Mouse (Mus musculus): ENCODE measurements around the gene Amfr.

Gene Amfr

DNA sequence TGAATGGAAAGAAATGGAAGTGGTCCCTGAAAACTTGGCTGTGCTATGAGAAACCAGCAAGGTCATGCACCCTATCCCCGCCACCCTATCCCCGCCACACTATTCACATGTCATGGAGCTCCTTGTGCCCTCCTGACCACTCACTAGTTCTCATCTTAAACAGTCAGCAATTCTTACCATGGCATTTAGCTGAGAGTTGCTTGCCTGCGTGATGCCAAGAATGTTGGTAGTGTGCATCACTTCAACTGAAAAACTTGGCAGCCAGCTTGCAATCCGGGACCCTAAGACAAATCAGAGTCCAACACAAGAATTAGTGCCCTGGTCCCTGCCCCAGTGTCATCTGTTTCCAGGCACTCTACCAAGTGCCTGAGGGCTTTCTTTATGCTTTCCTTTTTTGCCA, 32.5 kb downstream of the Amfr start:
- no peak for DNase-seq

DNA sequence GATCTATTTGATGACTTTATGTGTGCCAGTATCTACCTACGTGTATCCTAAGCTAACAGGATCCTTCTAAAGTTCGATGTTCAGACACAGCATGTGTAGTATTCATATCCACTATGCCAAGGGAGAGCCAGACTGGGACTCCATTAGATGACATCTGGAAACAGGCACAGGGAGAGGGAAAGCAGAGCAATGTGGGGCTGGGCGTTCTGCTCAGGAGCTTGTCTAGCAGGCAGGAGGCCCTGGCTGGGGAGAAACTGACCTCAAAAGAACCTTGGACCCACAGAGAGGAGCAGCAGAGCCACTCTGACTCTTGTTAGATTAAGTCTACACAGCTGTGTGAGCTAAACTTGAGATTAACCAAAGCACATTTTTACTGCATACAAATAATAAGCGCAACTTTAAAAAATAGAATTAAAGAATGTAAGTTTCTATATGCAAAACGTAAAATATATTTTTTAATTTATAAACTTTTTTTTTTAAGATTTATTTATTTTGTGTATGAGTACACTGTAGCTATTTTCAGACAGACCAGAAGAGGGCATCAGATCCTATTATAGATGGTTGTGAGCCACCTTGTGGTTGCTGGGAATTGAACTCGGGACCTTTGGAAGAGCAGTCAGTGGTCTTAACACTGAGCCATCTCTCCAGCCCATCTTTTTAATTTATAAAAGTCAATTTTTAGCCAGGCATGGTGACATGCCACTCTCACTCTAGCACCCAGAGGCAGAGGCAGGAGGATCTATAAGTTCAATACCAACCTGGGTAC, 36.0 kb downstream of the Amfr start:
- DNase-seq, result no peak

DNA sequence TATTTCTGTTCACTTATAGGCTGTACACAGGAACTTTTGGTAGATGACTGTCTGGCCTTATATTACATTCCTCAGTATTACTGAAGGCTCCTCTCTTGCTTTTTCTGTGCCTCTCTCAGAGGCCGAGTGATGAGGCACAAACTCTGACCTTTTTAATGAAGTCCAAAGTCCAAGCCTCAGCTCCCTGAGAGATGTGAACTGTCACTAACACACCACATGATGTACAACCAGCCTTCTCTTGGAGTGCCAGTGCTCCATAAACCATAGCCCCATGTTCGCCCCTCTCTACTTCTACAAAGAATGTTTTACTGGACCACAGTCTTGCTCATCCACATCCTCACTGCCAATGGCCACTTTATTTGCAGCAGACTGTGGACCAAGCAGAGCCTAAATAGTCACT, 37.3 kb downstream of the Amfr start:
- no peak for DNase-seq

DNA sequence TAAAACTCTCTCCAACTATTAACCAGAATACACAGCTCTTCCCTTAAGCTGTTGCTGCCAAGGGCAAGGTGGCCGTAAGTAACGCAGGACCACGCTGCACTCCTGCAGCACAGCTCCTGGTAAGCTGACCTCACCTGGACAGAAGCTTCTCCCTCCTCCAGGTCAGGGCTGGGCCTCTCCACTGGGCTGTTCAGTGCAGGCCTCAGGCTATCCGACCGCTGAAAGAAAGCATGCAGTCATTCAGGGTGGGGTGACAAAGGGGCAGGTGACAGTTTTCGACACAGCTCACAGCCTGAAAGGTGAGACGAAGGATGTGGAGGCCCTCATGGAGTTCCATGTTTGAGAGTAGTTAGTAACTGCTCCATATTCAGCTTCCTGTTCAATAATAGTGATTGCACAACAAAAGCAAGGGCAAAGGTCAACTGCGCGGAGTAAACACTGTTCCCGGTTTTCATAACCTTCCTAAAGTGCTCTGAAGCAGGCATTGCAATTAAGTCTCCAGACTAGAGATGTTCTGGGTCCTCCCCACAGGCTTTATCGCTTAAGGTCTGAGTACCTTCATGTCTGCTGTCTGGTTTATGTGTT, 37.9 kb downstream of the Amfr start:
- no peak for DNase-seq

DNA sequence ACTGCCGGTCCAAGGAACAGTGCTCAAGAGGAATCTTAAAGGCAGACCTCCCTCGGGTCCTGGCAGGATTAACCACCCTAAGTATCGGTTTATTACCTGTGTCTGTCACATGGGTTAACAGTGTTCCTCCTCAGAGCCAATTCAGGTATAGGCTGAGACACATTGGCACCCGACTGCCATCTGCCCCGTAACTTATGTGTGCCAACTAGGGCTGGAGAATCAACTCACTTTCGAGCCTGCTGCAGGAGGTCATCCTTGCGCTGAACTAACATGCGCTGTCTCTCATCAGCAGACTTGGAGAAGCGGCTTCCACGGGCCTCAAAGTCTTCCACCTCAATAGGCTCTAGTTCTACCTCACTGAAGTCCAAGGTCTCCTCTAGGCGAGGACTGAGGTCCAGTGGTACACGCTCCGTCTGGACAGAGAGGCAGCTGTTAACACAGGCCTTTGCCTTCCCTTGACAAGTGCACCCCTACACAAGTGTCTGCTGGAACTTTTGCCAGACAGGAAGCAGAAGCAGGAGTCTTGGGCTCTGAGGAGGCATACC, 38.7 kb downstream of the Amfr start:
- no peak for DNase-seq

DNA sequence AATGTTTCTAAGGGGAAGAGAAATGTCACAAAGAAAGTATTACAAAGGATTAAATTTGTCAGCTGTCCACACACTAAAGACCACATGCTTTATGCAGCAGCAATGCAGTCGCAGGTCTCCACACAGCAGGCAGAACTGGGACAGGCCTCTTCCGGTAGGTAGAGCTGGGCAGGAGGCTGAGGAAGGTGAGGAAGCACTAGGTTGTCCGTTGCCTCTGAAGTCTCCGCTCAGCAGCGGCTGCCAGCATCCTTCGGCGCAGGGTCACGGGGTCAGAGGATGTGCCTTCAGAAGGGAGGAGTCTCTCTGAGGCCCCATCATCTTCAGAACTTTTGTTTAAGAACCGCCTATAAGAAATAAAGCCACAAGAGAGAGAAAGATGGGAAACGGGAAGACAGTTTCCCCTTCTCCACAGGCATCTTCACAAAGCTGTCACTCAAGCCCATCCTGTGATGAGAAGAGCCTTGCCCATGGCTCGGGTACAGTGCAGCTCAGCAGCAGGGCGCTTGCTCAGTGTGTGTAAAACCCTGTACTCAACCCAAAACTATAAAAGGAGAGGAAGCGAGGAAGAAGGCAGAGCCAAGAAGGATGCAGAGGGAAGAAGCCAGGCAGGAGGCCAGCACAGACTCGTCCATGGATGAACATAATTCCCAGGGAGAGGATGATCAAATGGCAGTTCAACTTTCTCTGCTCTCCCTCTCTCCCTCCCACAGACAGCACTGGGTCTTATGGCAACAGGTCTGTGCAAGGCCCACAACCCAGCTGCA, 39.5 kb downstream of the Amfr start:
- no peak for DNase-seq

DNA sequence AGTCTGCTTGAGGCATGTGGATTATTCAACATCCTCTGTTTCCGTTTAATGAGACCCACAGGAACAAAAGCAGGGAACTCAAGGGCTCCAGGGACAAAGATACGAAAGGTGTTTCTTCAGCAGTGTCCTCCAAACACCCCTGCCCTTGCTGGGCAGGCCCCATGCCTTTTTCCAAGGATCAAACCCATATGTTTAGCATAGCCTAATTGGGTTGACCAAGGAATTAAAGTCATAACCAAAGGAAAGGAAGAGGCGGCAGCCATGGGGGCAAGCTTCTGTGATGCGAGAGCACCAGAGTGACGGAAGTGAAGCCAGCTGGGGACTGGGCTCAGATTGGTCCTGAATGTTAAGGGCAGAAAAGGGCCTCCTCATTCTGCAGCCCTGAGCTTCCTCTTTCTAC, 40.4 kb downstream of the Amfr start:
- DNase-seq, result no peak

DNA sequence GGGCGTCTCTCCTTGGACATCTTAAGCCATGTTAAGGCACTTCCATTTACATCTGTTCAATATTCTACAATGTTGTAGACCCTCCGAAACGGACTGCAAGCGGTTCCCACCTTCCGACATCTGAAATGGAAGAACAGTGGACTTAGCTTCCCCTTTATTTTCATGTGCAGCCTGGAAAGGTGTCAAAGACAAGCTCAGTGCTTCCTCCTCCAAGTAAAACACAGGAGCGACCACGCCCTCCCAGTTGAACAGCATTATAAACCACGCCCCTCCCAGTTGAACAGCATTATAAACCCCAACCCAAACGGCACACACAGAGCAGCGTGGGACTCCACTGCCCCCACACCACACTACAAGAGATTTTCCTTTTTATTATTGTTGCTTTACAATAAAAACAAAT, 41.2 kb downstream of the Amfr start:
- DNase-seq, result no peak

DNA sequence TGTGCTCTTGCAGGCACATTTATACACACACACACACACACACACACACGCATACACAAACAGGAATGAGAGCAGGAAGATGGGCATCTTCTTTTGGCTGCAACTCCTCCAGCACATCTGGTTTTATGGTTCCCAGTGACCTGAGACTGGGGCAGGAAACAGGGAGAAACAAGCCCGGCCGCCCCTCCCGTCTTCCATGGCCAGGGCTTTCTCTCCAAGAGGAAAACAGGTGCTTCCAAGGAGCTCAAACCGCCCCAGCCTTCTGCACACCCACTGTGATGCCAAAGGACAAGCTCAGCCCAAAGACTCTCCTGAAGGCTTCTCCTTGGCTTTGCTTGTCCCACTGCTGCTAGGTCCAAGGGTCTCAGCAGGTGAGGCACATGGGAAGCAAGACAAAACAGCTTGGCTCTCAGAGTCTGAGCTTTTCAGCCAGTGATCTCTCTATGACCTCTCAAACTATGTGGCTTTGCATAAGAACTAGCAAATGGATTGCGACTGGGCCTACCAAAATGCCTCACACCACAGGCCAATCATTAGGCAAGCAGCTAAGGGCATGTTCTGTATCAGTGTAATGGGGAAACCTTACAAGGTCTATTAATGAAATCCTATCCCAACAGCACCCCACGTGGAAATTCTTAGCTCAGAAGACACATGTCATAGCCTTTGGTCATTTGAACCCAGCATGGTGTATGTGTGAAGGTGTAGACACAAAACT, 42.9 kb downstream of the Amfr start:
- DNase-seq, result no peak

DNA sequence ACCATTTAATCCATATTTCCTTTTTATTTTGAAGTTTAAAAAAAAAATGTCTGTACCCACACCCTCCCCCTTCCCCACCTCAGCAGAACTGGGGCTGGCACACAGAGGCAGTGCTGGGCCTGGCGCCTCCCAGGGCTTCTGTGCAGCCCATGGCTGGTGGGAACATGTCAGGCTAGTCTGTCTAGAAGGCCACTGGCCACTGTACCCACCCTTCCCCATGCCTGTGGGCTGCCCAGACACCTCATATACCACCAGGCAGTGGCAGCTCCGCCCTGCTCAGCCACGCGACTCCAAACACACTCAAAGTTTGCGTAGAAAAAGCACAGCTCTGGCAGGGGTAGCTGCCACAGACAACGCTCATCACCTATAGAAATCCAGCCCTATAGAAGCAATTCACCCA, 44.3 kb downstream of the Amfr start:
- DNase-seq, result no peak

DNA sequence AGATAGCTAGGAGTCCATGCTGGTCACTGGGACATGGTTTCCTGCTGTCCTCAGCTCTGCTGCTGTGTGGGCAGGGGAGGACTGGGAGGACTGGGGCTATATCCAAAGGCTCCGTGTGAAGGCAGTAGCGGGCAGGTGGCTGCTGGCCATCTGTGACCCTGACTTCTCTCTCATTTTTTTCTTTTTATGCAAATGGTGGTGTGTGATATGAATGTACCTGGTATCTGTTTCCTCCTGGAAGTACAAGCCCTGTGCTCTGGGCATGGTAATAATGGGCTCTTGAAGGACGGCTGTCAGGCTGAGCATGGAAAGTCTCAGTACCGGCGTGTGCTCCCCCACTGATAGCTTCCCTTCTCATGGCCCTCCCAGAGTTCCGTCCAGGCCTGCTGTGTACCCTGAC, 51.7 kb downstream of the Amfr start:
- no peak for DNase-seq

DNA sequence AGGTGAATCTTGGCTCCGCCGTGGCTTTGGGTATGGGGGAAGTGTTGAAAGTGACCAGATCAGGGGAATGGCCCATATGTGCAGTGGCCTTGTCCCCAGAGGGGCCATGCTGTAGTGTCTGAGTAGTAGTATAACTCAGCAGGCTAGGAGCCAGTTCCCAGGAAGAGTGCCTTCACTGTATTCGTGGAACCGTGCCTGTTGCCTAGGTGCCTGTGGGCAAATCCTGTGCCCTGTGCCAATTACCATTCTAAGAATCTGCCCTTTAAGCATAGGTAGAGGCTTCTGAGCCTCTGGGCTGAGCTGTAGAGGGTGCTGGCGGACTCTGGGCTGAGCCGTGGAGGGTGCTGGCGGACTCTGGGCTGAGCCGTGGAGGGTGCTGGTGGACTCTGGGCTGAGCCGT, 54.2 kb downstream of the Amfr start:
- DNase-seq, result no peak

DNA sequence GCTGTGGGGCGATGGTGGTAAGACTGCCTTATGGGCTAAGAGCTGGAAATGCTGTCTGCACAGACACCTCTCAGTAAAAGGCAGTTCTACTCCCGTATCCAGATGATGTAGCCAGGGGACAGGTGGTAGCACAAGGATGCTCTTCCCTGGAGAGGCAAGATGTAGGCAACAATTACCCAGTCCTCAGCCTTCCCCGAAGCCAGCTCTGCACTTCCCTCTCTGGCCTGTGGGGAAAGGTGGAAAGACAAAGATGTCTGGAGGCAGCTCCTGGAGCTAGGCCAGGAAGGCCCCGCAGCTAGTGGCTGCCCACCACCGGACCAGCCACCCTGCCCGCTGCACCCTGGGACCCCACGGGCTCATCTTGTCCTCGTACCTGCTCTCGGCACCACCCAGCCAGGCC, 60.1 kb downstream of the Amfr start:
- DNase-seq, result no peak

DNA sequence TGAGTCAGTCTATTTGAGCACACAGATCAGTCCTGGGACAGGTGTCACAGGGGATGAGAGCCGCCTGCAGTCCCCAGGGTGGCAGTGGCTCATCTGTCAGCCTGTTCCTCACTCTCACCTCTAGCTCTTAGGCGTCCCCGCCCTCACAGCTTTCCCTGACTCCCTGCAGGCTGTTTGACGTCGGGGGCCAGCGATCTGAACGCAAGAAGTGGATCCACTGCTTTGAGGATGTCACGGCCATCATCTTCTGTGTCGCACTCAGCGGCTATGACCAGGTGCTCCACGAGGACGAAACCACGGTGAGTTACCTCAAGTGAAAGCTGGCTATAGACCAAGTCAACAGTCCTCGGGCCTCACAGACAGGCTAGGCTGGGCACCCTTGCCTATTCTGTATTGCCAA, 62.5 kb downstream of the Amfr start:
- no peak for DNase-seq

DNA sequence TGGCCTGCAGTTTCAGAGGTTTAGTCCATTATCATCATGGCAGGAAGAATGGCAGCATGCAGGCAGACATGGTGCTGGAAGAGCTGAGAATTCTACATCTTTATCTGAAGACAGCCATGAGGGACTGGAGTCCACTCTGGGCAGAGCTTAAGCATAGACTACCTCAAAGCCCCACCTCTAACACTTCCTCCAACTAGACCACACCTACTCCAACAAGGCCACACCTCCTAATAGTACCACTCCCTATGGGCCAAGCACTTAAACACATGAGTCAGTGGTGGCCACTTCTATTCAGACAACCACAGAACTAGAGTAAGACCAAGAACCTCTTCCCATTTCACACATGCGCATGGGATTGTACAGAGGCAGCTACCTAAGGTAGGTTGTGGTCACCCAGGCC, 66.2 kb downstream of the Amfr start:
- no peak for DNase-seq

DNA sequence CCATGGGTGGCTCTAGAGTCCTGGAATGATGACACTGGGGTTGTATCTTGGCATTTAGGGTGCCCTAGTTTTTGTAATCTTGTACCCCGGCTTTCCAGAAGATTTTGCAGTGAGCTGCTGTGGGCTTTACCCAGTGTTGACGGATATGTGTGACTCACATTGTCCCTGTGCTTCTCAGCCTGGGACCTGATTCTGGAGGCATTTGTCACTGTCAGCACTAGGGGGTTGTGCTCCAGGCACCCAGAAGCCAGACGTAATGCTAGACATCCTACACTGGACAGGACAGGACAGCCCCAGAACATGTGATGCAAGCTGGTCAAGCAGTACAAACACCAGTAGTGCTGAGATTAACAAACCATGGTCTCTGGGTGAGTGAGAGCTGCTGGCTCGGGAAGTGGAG, 66.9 kb downstream of the Amfr start:
- no peak for DNase-seq

DNA sequence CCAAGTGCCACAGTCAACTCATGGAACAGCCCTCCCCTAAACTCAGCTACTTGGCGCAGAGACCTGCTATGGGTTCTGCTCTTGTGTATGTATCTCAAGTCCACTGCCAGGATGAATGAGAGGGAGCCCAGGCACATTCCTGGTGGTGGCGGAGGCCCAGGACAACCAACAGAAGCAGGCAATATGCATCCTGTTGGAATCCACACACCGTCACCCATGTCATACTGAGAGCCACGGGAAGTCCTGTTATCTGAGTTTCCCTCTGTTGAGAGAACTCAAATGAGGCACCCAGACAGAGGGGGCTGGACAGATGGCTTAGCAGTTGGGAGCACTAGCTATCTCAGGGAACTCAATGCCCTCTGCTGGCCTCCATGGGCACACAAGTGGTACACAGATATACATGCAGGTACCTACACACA, 71.0 kb downstream of the Amfr start:
- DNase-seq, result no peak

DNA sequence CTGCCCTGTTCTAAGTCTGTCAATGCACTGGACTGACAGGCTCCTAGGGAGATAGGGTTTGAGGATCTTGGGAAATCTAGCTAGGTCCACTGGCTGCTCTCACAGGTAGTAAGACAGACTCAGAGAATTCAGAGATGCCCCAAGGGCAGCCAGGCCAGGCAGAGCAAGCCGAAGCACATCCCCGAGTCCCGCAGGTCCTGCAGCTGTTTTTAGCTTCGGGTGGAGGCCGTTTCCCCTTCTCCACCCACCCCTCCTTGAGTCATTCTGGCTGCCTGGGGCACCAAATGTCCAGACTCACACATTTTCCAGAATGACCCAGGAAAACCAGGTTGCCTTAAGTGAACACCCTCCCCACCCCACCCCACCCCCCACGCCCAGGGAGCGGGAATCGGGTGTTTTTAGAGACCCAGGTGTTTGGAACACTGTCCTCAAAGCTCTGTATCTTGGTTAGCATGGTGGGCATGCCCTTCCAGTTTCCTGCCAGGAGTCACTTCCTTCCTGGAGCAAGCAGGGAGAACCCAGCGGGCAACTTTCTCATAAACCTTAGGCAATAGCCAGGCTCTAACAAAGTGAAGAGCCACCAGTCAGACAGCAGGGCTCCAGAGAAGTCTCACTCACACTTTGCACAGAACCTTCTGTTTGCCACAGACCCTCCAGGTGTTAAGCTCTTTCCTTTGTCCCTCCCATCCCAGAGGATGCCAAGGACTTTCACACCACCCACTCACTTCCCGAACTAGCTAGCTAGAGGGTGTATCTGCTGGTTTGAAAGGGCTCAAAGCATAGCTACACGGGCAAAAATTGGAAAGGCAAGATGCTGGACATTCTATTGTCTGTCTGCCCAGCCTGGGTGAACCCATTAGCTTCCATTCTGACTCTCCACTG, 71.9 kb downstream of the Amfr start:
- no peak for DNase-seq

DNA sequence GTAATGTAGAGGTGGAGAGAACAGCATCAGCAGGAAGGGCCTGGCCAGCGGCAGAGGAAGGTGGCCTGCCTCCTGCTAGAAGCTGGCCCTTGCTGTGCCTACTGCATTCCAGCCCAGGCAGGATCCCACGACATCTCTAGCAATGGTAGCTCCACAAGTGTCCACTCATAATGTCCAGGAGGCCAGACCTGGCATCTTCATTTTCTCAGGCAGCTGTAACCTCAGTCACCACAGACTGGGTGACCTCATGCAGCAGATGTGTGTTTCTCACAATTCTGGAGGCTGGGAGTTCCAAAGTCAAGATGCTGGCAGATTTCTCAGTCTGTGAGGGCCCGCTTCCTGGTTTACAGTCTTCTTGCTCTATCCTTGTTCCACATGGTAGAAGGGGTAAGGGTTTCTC, 74.4 kb downstream of the Amfr start:
- DNase-seq, result no peak

DNA sequence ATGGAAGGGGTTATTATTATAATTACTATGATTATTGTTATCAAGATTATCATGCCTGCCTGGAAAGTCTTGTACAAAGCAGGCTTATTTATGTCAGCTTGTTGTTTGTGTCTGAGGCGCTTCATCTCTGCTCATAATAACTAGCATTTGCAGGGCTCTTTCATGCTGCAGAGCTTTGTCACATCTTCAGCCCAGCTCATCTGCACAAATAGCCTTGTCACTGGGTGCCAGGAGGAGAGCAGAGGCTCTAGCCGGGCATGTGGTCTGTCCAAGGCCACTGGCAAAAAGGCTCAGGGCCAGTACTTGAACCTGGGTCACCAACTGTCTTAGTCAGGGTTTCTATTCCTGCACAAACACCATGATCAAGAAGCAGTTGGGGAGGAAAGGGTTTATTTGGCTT, 79.4 kb downstream of the Amfr start:
- no peak for DNase-seq

DNA sequence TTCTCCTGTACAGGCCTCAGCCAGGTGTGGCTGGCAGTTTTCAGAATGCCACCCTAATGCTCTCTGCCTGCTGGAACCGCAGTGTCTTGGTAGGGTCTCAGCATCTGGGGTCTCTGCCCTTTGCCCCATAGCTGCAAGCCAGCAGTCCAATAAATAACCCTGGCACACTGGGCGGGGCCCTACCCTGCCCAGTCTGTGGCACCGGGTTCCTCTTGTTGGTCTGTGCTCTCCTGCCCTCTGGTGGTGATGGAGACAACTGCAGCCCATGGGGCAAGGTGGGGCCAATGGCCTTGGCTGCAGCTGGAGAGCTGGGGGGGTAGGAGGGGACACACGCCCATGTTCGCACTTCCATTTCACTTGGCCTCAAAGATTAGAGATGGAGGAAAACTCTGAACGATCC, 79.8 kb downstream of the Amfr start:
- DNase-seq, result peak; percentile 74

DNA sequence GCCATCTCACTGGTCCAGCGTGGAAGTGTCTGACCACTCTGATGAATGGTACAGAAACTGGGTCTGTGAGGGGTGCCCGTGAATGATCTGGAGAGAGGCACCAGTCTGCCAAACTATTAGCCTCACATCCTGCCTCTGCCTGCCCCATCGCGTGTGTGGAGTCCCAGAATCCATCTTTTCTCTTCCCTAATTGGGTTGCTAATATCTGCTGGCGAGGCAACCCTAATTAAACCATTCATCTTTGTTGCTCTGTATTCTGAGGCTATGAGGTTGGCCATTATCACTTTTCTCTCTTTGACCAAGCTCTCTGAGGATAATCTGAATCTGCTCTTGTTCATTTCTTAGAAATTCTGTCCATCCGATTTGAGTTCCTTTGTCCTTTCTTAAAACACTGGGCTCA, 81.3 kb downstream of the Amfr start:
- no peak for DNase-seq
